Mouse (Mus musculus) cerebellum, adult 8-10 months (tissue): ENCODE results near the gene Lsm14a.

Source experiments
- DNase-seq: peaks from one replicate; pipeline ENCODE4 v3.0.0; 2022

The Lsm14a gene

GRCm38 (mm10) chr7:34393215-34393614 is at the start of gene Lsm14a:
Lsm14a (minus strand) TSS chr7:34393315.
- DNase-seq = no peak

DNA sequence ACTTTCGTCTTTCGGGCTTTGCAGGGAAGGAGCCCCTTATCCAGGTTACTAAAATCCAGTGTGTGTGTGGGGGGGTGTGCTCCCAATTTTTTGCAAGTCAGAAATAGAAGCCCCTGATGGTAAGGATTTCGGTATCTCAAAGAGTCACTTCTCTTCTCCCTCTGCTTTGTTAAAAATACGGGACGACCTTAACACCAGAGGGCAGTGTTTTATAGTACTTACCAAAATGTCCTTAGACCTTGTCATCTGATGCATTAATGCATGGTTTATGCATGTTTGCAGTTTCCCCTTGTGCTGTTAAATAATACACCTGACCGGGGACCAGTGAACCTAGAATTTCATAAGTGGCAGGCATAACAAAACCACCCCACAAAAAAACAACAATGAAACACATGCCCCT is 45.8 kb upstream of the Lsm14a start:
- peak; percentile 5 for DNase-seq

- no peak for DNase-seq
These were observed 40.5 kb upstream of the Lsm14a start for GRCm38 (mm10) chr7:34433597-34433996.

GRCm38 (mm10) chr7:34421201-34421600 is 28.1 kb upstream of the Lsm14a start:
- DNase-seq = no peak

DNA sequence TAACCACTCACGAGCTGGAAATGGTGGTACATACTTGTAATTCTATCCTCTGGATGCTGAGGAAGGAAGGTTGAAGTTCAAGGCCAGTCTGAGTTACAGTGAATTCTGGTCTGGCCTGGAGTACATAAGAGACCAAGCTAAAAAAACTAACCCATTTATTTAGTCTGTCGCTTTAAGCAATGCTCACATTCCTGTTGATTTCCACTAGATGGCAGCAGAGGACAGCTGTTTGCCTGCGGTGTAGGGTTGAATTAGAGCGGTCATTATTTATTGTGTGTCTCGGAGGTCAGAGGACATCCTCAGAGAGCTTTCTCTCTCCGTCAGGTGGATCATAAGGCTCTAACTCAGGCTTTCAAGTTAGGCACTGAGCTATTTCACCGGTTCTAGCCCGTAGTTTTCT is 14.4 kb upstream of the Lsm14a start:
- DNase-seq = peak; percentile 58

DNA sequence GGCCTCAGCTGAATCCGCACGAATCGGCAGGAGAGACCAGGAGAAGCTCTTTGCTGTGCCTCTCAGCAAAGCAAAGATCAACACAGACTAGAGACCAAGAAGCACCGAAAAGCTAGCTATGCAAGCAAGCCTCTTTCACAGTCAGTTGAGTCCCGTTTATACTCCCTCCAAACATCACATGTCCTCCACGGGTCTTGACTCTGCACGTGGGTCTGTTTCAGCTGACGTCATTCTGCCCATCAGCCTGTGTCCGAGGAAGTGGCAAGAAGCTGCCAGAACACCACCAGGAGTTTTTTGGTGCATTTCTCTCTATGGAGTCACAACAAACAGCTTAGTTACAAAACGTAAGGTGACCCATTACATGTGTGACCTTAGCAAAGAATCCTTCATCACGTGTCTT is 10.8 kb upstream of the Lsm14a start:
- no peak for DNase-seq

DNA sequence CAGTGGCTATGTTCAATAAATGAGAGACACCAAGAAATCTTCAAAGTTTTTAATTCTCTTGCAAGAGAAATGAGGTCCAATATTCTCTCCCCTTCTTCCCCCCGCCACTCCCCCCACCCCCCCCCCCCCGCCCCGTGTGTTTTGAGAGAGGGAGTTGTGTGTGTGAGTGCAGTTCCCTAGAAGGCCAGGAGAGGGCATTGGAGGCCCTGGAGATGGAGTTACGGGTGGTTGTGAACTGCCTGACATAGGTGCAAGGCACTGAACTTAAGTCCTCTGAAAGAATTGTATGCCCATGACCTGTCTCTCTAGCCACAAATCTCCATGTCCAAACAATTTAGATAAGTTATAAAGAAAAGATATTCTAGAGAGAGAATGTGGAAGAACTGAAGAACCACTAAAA is 7.0 kb upstream of the Lsm14a start:
- no peak for DNase-seq

GRCm38 (mm10) chr7:34398831-34399230 is 5.7 kb upstream of the Lsm14a start:
- no peak for DNase-seq

DNA sequence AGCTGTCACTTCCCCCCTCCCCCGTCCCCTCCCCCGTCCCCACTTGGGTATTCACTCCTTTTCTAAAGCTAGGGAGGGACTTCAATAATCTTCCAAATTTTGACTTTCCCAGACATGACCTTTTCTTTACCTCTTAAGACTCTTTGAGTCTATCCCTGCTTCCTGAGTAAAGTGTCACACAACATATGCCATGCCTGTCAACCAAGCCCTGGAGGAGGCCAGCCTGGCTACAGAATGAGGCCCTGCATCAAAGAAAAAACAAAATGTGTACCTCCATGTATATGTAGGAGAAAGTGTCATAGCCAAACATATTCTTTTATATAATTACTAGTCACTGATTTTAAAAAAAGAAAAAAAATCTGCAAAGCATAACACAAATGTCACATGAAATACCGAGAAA is 3.7 kb upstream of the Lsm14a start:
- no peak for DNase-seq

GRCm38 (mm10) chr7:34395761-34396160 is 2.6 kb upstream of the Lsm14a start:
- DNase-seq = no peak

- no peak for DNase-seq
These were observed 1.5 kb upstream of the Lsm14a start for GRCm38 (mm10) chr7:34394636-34395035.

DNA sequence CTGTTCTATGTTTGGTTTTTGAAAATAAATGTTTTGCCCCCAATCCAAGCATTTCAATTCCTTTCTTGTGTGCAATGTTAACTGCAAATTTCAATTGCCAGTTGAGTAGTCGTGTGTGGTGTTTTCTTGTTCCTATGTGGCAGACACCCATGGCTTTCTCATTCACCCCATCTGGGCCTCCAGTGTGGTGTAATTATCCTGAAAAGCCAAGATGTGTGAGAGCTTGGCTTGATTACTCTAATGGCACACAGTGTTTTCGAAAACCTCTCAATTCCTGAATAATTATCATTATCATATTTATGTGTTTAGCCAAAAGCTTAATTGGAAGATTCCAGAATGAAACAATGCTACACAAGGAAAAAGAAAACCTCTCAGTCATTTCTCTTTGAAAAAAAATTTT is 976 bp upstream of the Lsm14a start:
- no peak for DNase-seq

- no peak for DNase-seq
These were observed 780 bp downstream of the Lsm14a start for GRCm38 (mm10) chr7:34392335-34392734.

- no peak for DNase-seq
These were observed 1.4 kb downstream of the Lsm14a start for GRCm38 (mm10) chr7:34391711-34392110.

- no peak for DNase-seq
These were observed 2.3 kb downstream of the Lsm14a start for GRCm38 (mm10) chr7:34390834-34391155.

DNA sequence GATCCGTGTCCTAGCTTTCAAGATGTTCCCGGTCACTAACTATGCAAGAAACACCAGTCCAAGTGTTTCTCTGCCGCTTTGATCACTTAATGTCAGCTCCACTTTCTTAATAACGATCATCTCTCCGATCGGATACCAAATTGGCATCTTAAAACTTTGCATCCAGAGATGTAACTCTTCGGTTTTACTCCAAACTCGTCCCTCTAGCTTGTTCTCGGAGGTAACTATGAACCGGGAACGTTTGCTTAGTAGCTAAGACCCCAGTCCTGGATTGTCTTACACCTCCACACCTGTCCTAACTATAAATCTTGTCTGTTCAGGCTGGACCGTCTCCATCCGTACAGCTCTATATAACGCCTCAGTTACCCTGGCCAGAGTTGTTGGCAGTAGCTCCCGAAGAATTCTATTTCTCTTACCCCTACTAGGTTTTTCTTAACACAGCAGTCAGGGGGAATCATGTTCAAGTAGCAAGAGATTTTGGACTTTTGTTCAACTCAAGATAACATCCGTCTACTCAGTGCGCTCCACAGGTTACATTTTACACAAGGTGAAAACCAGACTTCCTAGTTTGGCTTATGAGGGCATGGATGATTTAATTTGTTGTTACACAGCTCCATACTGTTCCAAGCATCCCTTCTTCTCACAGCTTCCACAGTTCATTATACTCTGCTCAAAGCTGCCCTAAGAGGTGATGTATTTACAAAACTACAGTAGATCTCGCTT is 2.8 kb downstream of the Lsm14a start:
- DNase-seq = no peak

DNA sequence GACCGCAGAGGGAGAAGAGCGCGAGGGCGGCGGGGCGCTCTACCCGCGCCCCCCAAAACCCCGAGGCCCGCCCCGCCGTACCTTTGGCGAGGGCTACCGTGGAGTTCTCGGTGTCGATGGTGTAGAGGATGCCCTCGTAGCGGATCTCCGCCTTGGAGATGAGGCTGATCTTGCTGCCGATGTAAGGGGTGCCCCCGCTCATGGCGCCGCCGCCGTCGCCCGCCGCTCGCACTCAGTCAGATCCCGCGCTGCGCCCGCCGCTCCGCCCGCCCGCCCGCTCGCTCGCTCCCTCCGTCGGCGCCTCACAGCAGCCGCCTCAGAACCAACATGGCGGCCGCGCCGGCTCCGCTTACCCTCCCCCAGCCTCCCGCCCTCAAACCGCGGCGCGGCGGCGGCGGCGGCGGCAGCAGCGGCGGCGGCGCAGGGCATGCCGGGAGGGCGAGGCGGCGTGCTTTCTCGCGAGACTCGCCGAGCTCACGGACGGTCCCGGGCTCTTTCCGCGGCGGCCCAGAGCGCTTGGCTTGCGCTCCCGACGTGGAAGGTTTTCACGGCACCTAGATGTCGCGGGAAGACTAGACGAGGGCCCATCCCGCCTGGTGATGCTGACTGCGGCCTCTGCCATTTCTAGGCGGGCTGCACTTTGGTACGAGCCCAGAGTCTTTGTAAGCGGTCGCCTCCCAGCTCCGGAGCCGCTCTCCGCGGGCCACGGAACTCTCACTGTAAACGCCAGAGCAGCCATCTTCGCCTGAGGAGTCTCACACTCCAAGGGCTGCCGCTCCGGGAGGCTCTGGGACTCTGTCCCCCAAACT is 3.6 kb downstream of the Lsm14a start:
- DNase-seq = peak; percentile 91

GRCm38 (mm10) chr7:34388445-34389276 is 4.5 kb downstream of the Lsm14a start:
- DNase-seq = peak; percentile 65

DNA sequence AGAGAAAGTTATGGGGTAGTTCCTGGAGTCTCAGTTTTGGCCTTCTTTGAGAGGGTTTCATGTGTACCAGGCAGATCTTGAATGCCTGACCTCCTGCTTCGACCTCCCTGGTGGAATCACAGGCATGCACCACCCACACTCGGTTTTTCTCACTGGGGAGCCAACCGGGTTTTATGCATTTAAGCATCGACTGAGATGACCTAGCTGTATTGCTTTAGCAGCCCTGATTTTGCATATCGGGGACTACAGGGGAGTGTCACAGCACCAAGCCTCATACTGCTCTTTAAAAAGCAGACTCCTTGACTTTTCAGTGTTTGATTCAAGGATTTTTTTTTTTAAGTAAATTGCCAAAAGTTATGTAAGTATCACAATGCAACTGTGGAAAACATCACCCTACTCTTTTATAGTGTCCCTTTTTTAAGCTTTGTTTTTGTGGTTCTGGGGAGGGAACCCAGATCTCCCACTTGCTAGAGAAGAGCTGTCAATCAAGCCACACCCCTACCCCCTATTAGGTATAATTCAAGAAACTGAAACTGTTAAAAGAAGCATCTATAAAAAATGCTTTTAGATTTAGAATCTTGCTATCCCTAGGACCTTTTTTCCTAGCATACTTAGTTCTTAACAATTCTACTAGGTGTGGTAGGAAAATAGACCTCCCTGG is 5.2 kb downstream of the Lsm14a start:
- DNase-seq = no peak

- no peak for DNase-seq
These were observed 10.3 kb downstream of the Lsm14a start for GRCm38 (mm10) chr7:34382803-34383202.

- no peak for DNase-seq
These were observed 11.4 kb downstream of the Lsm14a start for GRCm38 (mm10) chr7:34381733-34382132.

DNA sequence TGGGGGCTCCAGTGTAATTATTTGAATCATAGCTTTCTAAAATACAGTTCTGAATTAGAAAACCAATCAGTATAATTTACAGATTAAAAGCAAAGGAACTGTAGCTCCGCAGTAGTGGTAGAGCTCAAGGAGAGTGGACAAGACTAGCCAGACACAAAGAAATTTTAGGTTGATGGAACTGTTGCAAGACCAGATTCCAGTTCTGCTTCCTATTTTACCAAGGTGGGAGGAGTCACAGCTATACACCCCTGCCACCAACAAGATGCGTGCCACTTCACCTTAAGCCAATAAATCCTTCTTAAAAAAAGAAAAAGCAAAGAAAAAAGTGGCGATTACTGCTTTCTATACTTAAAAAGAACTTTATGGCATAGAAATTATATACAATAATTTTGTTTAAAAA is 12.8 kb downstream of the Lsm14a start:
- DNase-seq = no peak

DNA sequence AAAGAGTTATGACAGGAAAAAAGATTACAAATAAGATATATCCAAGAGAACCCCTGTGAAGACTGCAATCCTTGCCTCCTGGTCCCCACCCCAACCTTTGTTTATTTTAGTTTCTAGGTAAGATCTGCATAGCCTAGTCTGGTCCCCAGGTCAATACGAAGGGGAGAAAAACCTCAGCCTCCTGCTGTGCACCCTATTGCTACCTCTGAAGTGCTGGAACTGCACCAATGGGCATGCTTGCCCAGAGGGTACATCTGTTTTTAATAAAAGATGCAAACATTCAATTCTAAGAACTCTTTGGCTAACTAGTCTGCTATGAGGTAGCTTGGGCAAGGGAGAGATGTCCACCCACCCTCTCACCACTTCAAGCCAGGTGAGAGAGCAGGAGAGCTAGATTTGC is 19.2 kb downstream of the Lsm14a start:
- DNase-seq = no peak
